9 mouse cellular contexts compared by ENCODE assay signal in the genomic region with DNA sequence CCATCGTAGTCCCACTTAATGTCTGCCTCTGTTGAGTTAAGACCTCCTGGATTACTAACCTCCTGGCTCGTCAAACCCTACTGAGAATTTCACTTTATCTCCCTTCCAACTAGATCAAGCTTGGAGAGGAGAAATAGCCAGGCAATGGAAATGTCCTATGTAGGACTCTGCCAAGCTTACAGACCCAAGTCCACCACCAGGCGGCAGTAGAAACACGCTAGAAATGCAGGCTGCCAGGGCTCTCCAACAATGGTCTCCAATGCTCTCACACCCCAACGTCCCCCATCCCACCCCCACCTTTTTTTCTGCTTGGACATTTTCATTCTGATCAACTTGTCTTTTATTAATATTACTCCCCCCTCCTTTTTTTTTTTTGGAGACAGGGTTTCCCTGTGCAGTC. TPM values are rescaled to one million over a fixed set of nuclear protein-coding genes. Genes with fewer than 3 reads are reported as not detected.
DNase-seq lines count a peak whose midpoint lies in the region; ATAC-seq and TF ChIP-seq lines count a peak whose summit lies in the region.
"Had no signal": no experiment of that assay in that cellular context is flagged by ENCODE, and none has a peak within 500 bp of the region (broad histone marks: within the 10 kb centered on the region; RNA-seq: fewer than 3 reads in every experiment).

No protein-coding gene starts in this region.

- TF ChIP-seq CTCF in G1E (IDR thresholded peaks at IDR 0.05; ENCODE audit: low read depth, low read length) = peak; percentile 71
- peak; percentile 85 for TF ChIP-seq CTCF in layer of hippocampus, adult 2 months (conservative IDR thresholded peaks at IDR 0.05)

- whole genome bisulfite sequencing in heart, embryonic 14.5 days = 14% methylated on average over 5 of the region's 5 CpGs
- WGBS in lung, embryonic 15.5 days = 26% methylated on average over 5 of the region's 5 CpGs

- H3K4me1 ChIP-seq in G1E (ENCODE audit: insufficient read depth, low read depth, low read length) = 0 out of 2 replicates have a peak, but pooled peaks cover 2% of the 10 kb centered on the region
- H3K4me1 ChIP-seq in heart, embryonic 14.5 days (ENCODE audit: control insufficient read depth in 2 of 2, insufficient read depth in 2 of 2, low read length in 2 of 2) = no peaks in the 10 kb centered on the region; a peak in 1 of 4 replicates
- no peaks in the 10 kb centered on the region for H3K4me1 ChIP-seq in lung, embryonic 15.5 days

- DNase-seq in G1E (ENCODE audit: low spot score) = peak; percentile 26
- DNase-seq in brain, adult 2 months (ENCODE audit: low read depth, low spot score) = peak; percentile 74
- peak; percentile 61 to 86 for DNase-seq in layer of hippocampus, adult 2 months (ENCODE audit: low spot score in 2 of 2)
- DNase-seq in right cerebral cortex, adult 18-20 months = peak; percentile 58
- peak; percentile 44 for DNase-seq in urinary bladder, adult 2 months (ENCODE audit: low spot score)

- H3K9ac ChIP-seq in heart, embryonic 14.5 days (ENCODE audit: low read length) = no peak overlapping the region
- H3K9ac ChIP-seq in lung, embryonic 15.5 days = no peak overlapping the region
- H3K9ac ChIP-seq: liver, embryonic 15.5 days had no signal

- no peaks in the 10 kb centered on the region for H3K36me3 ChIP-seq in G1E (replicated peaks)
- no peaks in the 10 kb centered on the region for H3K36me3 ChIP-seq in heart, embryonic 14.5 days (ENCODE audit: control insufficient read depth, insufficient read depth, low read length)
- H3K36me3 ChIP-seq in lung, embryonic 15.5 days = no peaks in the 10 kb centered on the region
- H3K36me3 ChIP-seq: liver, embryonic 15.5 days had no signal

- H3K4me2 ChIP-seq in heart, embryonic 14.5 days (ENCODE audit: low read length) = no peak overlapping the region
- no peak overlapping the region for H3K4me2 ChIP-seq in lung, embryonic 15.5 days
- H3K4me2 ChIP-seq: liver, embryonic 15.5 days had no signal

- peaks cover 28% of the 10 kb centered on the region for H3K27me3 ChIP-seq in G1E (ENCODE audit: insufficient read depth, low read length)
- H3K27me3 ChIP-seq in heart, embryonic 14.5 days (ENCODE audit: control insufficient read depth, insufficient read depth, low read length) = no peaks in the 10 kb centered on the region
- no peaks in the 10 kb centered on the region for H3K27me3 ChIP-seq in lung, embryonic 15.5 days
- H3K27me3 ChIP-seq: liver, embryonic 15.5 days had no signal

- no peak overlapping the region for H3K27ac ChIP-seq in heart, embryonic 14.5 days (replicated peaks in 1 of 2; ENCODE audit: control insufficient read depth in 1 of 2, insufficient read depth in 1 of 2, low read depth in 2 of 2, low read length in 2 of 2)
- no peak overlapping the region for H3K27ac ChIP-seq in layer of hippocampus, adult 2 months
- H3K27ac ChIP-seq in lung, embryonic 15.5 days = no peak overlapping the region
- H3K27ac ChIP-seq: liver, embryonic 15.5 days had no signal

- no peaks in the 10 kb centered on the region for H3K9me3 ChIP-seq in G1E (replicated peaks)
- no peaks in the 10 kb centered on the region for H3K9me3 ChIP-seq in heart, embryonic 14.5 days (ENCODE audit: control insufficient read depth, low read length)
- no peaks in the 10 kb centered on the region for H3K9me3 ChIP-seq in lung, embryonic 15.5 days
- H3K9me3 ChIP-seq: liver, embryonic 15.5 days had no signal

- no peak overlapping the region for H3K4me3 ChIP-seq in G1E (ENCODE audit: low read depth, low read length)
- no peak overlapping the region for H3K4me3 ChIP-seq in heart, embryonic 14.5 days (ENCODE audit: control insufficient read depth in 1 of 2, insufficient read depth in 1 of 2, low read depth in 1 of 2, low read length in 2 of 2)
- H3K4me3 ChIP-seq in layer of hippocampus, adult 2 months = no peak overlapping the region
- no peak overlapping the region for H3K4me3 ChIP-seq in lung, embryonic 15.5 days
- H3K4me3 ChIP-seq: liver, embryonic 15.5 days had no signal

- peak; percentile 63 for ATAC-seq in G1E (ENCODE audit: extremely low read depth, insufficient number of reproducible peaks, low FRiP score, poor library complexity, severe bottlenecking)
- peak; percentile 67; the same call in 1 of the 2 replicates for ATAC-seq in erythroid progenitor cell, adult 5-6 weeks (replicated peaks; ENCODE audit: low FRiP score, poor library complexity, severe bottlenecking)
- peak; percentile 59; the same call in 1 of the 2 replicates for ATAC-seq in heart, embryonic 14.5 days (ENCODE audit: insufficient number of reproducible peaks, insufficient read depth, low FRiP score, low read depth)
- 0 out of 2 replicates have a peak, but pooled peaks have one; percentile 43 for ATAC-seq in lung, embryonic 15.5 days (ENCODE audit: borderline replicate concordance, extremely low read depth, low FRiP score, low TSS enrichment)

RNA-seq across cellular contexts. Expression of a gene that starts 5.4 kb away (rescaled TPM):
- 174 and 194 TPM in 2 replicates for total RNA-seq in G1E (2014; fragmentation: Nextera tagmentation)
- total RNA-seq in G1E (2017) = 130 and 160 TPM in 2 replicates
- polyA plus RNA-seq in G1E (2012) = 20.8 and 35.7 TPM in 2 replicates
- total RNA-seq in erythroid progenitor cell, adult 5-6 weeks (2015; ENCODE audit: low replicate concordance) = 176 and 196 TPM in 2 replicates
- 116 and 133 TPM in 2 replicates for total RNA-seq in erythroid progenitor cell, adult 5-6 weeks (2017; ENCODE audit: low replicate concordance)
- polyA plus RNA-seq in heart, embryonic 14.5 days (2014; fragmentation: Nextera tagmentation; extraction: Ambion mirVana) = 30.6 and 36.1 TPM in 2 replicates
- 10 to 100 TPM; 69.9 to 86.9 TPM for total RNA-seq in layer of hippocampus, adult 2 months (2021)
- polyA plus RNA-seq in lung, embryonic 15.5 days (2015; fragmentation: Nextera tagmentation; extraction: Ambion mirVana) = 113 TPM in 2 replicates
- 86.7 and 120 TPM in 2 replicates for polyA plus RNA-seq in urinary bladder, adult 2 months (2012; rRNA removed)

RNA-seq across cellular contexts. Expression of a gene that starts 49.9 kb away (rescaled TPM):
- total RNA-seq in G1E (2014; fragmentation: Nextera tagmentation) (7.6 and 10.4 TPM in 2 replicates), G1E (2017) (11.6 and 14.4 TPM in 2 replicates)
- 0.57 and 0.69 TPM in 2 replicates for polyA plus RNA-seq in G1E (2012)
- 5.0 and 6.1 TPM in 2 replicates for total RNA-seq in erythroid progenitor cell, adult 5-6 weeks (2015; ENCODE audit: low replicate concordance)
- total RNA-seq in erythroid progenitor cell, adult 5-6 weeks (2017; ENCODE audit: low replicate concordance) = 1.4 and 2.4 TPM in 2 replicates
- 8.6 and 9.6 TPM in 2 replicates for polyA plus RNA-seq in heart, embryonic 14.5 days (2014; fragmentation: Nextera tagmentation; extraction: Ambion mirVana)
- total RNA-seq in layer of hippocampus, adult 2 months (2021) = 1 to 10 TPM; 9.3 to 9.9 TPM
- 12.2 and 13.4 TPM in 2 replicates for polyA plus RNA-seq in lung, embryonic 15.5 days (2015; fragmentation: Nextera tagmentation; extraction: Ambion mirVana)
- 8.2 and 10.4 TPM in 2 replicates for polyA plus RNA-seq in urinary bladder, adult 2 months (2012; rRNA removed)

RNA-seq across cellular contexts. Expression of a gene that starts 54.4 kb away (rescaled TPM):
- total RNA-seq in G1E (2014; fragmentation: Nextera tagmentation) (50.9 and 56.3 TPM in 2 replicates), G1E (2017) (36.1 and 41.2 TPM in 2 replicates)
- polyA plus RNA-seq in G1E (2012) = 18.5 and 25.9 TPM in 2 replicates
- not detected in 2 replicates for total RNA-seq in erythroid progenitor cell, adult 5-6 weeks (2015; ENCODE audit: low replicate concordance)
- not detected in 2 replicates for total RNA-seq in erythroid progenitor cell, adult 5-6 weeks (2017; ENCODE audit: low replicate concordance)
- 44.2 and 44.7 TPM in 2 replicates for polyA plus RNA-seq in heart, embryonic 14.5 days (2014; fragmentation: Nextera tagmentation; extraction: Ambion mirVana)
- not detected for total RNA-seq in layer of hippocampus, adult 2 months (2021)
- 46.5 and 50.5 TPM in 2 replicates for polyA plus RNA-seq in lung, embryonic 15.5 days (2015; fragmentation: Nextera tagmentation; extraction: Ambion mirVana)
- polyA plus RNA-seq in urinary bladder, adult 2 months (2012; rRNA removed) = 1.7 and 2.2 TPM in 2 replicates
